Mouse (Mus musculus) heart, postnatal 0 days (tissue): ENCODE measurements around the gene Raf1. TPM values are rescaled to one million over a fixed set of nuclear protein-coding genes. Genes with fewer than 3 reads are reported as not detected.

Experiments used
- ATAC-seq: fragments of 200-750 bp; cut with Nextera tagmentation; 2 replicates; pipeline ENCODE4 v1.8.0; 2017; ENCODE audit warnings: low read depth, moderate number of reproducible peaks, moderate library complexity; ENCODE audit not compliant: insufficient read depth
- DNase-seq: peaks from one replicate; pipeline ENCODE4 v3.0.0-alpha.2; 2016; ENCODE audit warnings: low spot score
- H3K27ac ChIP-seq: fragments of 300-500 bp; sonication (generic); 2 replicates; pipeline ENCODE4 v1.5.1; 2014; ENCODE audit warnings: low read depth, mild to moderate bottlenecking
- H3K27me3 ChIP-seq: fragments of 300-500 bp; sonication (generic); 2 replicates; pipeline ENCODE4 v1.6.1; 2014; ENCODE audit warnings: low read length, mixed read lengths; ENCODE audit not compliant: control insufficient read depth, insufficient read depth
- H3K36me3 ChIP-seq: fragments of 300-500 bp; sonication (generic); replicated peaks from 2 replicates; pipeline ENCODE4 v1.6.1; 2014; ENCODE audit warnings: low read length, mixed read lengths; ENCODE audit not compliant: control insufficient read depth, insufficient read depth
- H3K4me1 ChIP-seq: fragments of 300-500 bp; sonication (generic); 2 replicates; pipeline ENCODE4 v1.6.1; 2014; ENCODE audit warnings: antibody characterized with exemption; ENCODE audit not compliant: control insufficient read depth, insufficient read depth
- H3K4me2 ChIP-seq: fragments of 300-500 bp; sonication (generic); 2 replicates; pipeline ENCODE4 v1.6.1; 2014; ENCODE audit warnings: low read depth, mild to moderate bottlenecking, low read length, moderate library complexity
- H3K4me3 ChIP-seq: fragments of 300-500 bp; sonication (generic); 2 replicates; pipeline ENCODE4 v1.5.1; 2014; ENCODE audit warnings: low read depth, low read length
- H3K9ac ChIP-seq: fragments of 300-500 bp; sonication (generic); replicated peaks from 2 replicates; pipeline ENCODE4 v1.6.1; 2014; ENCODE audit warnings: low read depth, low read length, mixed read lengths
- H3K9me3 ChIP-seq: fragments of 300-500 bp; sonication (generic); replicated peaks from 2 replicates; pipeline ENCODE4 v1.6.1; 2016; ENCODE audit warnings: low read length; ENCODE audit not compliant: control insufficient read depth
- CTCF ChIP-seq: IDR thresholded peaks from 2 replicates; pipeline ENCODE4 v1.5.1; 2016; ENCODE audit warnings: antibody characterized with exemption, control low read depth, low read depth
- EP300 ChIP-seq: IDR thresholded peaks from 2 replicates; pipeline ENCODE4 v1.6.1; 2016; ENCODE audit warnings: antibody characterized with exemption, low read depth
- WGBS: fragments of 180-500 bp; shearing (Covaris S2); extraction: QIAGEN DNeasy Blood & Tissue Kit; methylation state at CpG from one replicate; pipeline ENCODE4 v1.1.7; 2014; 5-methylcytosine and 5-hydroxymethylcytosine counted together
- polyA plus RNA-seq: library from polyadenylated mRNA; unstranded; fragments of >200 nt; fragmentation: Nextera tagmentation; extraction: Ambion mirVana; gene quantifications from 2 replicates; pipeline ENCODE4 v1.2.1, GENCODE M21; 2015
- total RNA-seq: library from RNA; depleted of rRNA; stranded (reverse); fragments of >200 nt; gene quantifications from 2 replicates; pipeline ENCODE4 v1.2.3, GENCODE M21; 2014; ENCODE audit warnings: low replicate concordance

Raf1 gene
- total and polyA plus RNA-seq, 2 experiments from 2014 or later: 72.3 to 182 TPM

GRCm38 (mm10) chr6:115702901-115703300 is 26.5 kb upstream of the Raf1 start:
- peaks cover 3% of the 10 kb centered on the region for H3K4me1 ChIP-seq
- DNase-seq (no peak), ATAC-seq (no peak)
- H3K4me2 ChIP-seq: no peak overlapping the region
- TF ChIP-seq EP300 (no peak), CTCF (no peak)
- H3K4me3 ChIP-seq: no peak overlapping the region
- H3K36me3 ChIP-seq: no peaks in the 10 kb centered on the region
- H3K9me3 ChIP-seq: no peaks in the 10 kb centered on the region
- WGBS: 69% methylated on average over 5 of the region's 5 CpGs
- H3K9ac ChIP-seq: no peak overlapping the region
- H3K27ac ChIP-seq: no peak overlapping the region
- H3K27me3 ChIP-seq: no peaks in the 10 kb centered on the region

- Histone ChIP-seq H3K9ac (no peak overlapping the region), H3K36me3 (no peaks in the 10 kb centered on the region), H3K9me3 (no peaks in the 10 kb centered on the region), H3K4me1 (peaks cover 7% of the 10 kb centered on the region), H3K27ac (no peak overlapping the region), H3K27me3 (no peaks in the 10 kb centered on the region), H3K4me3 (no peak overlapping the region), H3K4me2 (no peak overlapping the region)
- peak; percentile 18 for TF ChIP-seq CTCF
- TF ChIP-seq EP300: no peak
- 59% methylated on average over 11 of the region's 11 CpGs for WGBS
- ATAC-seq (no peak), DNase-seq (no peak)
Observed at GRCm38 (mm10) chr6:115701302-115701701, 24.9 kb upstream of the Raf1 start.

- Histone ChIP-seq H3K4me1 (peaks cover 7% of the 10 kb centered on the region), H3K27me3 (no peaks in the 10 kb centered on the region), H3K36me3 (no peaks in the 10 kb centered on the region), H3K4me3 (no peak overlapping the region), H3K4me2 (no peak overlapping the region), H3K27ac (no peak overlapping the region), H3K9me3 (no peaks in the 10 kb centered on the region), H3K9ac (no peak overlapping the region)
- TF ChIP-seq CTCF (no peak), EP300 (no peak)
- DNase-seq (no peak), ATAC-seq (no peak)
- WGBS: 91% methylated on average over 1 of the region's 1 CpGs
Observed at GRCm38 (mm10) chr6:115700778-115701177, 24.3 kb upstream of the Raf1 start.

GRCm38 (mm10) chr6:115698699-115699098 is 22.3 kb upstream of the Raf1 start:
- TF ChIP-seq EP300 (no peak), CTCF (peak; percentile 34)
- no peak overlapping the region for H3K9ac ChIP-seq
- DNase-seq (no peak), ATAC-seq (no peak)
- H3K4me2 ChIP-seq: no peak overlapping the region
- H3K9me3 ChIP-seq: no peaks in the 10 kb centered on the region
- no peaks in the 10 kb centered on the region for H3K36me3 ChIP-seq
- 80% methylated on average over 4 of the region's 4 CpGs for WGBS
- no peak overlapping the region for H3K4me3 ChIP-seq
- no peak overlapping the region for H3K27ac ChIP-seq
- H3K27me3 ChIP-seq: no peaks in the 10 kb centered on the region
- H3K4me1 ChIP-seq: peaks cover 14% of the 10 kb centered on the region

GRCm38 (mm10) chr6:115697739-115698558 is 21.5 kb upstream of the Raf1 start:
- DNase-seq: peak; percentile 43
- Histone ChIP-seq H3K27me3 (no peaks in the 10 kb centered on the region), H3K4me3 (no peak overlapping the region), H3K36me3 (no peaks in the 10 kb centered on the region), H3K4me2 (no peak overlapping the region), H3K4me1 (peaks cover 14% of the 10 kb centered on the region), H3K9me3 (no peaks in the 10 kb centered on the region), H3K27ac (peak overlapping the region; percentile 100), H3K9ac (no peak overlapping the region)
- TF ChIP-seq EP300 (no peak), CTCF (no peak)
- ATAC-seq: no peak
- 48% methylated on average over 17 of the region's 17 CpGs for WGBS

GRCm38 (mm10) chr6:115696707-115697215 is 20.3 kb upstream of the Raf1 start:
- H3K4me2 ChIP-seq: no peak overlapping the region
- no peaks in the 10 kb centered on the region for H3K36me3 ChIP-seq
- H3K27ac ChIP-seq: peak overlapping the region; percentile 100
- ATAC-seq: no peak
- no peak overlapping the region for H3K4me3 ChIP-seq
- H3K9ac ChIP-seq: no peak overlapping the region
- TF ChIP-seq CTCF (no peak), EP300 (no peak)
- DNase-seq: no peak
- H3K4me1 ChIP-seq: peaks cover 20% of the 10 kb centered on the region
- no peaks in the 10 kb centered on the region for H3K9me3 ChIP-seq
- no peaks in the 10 kb centered on the region for H3K27me3 ChIP-seq
- WGBS: 87% methylated on average over 7 of the region's 7 CpGs
